Mouse (Mus musculus) testis, adult 2 months (tissue): ENCODE data around the gene Pom121.

Experiments
- CTCF ChIP-seq: fragments of 200-500 bp; IDR thresholded peaks from 2 replicates; pipeline ENCODE4 v1.5.1; 2012; ENCODE audit warnings: low read depth, mild to moderate bottlenecking, inconsistent platforms, low read length, moderate library complexity; ENCODE audit not compliant: control insufficient read depth, insufficient read depth, insufficient replicate concordance
- POLR2A ChIP-seq: fragments of 200-500 bp; IDR thresholded peaks from 2 replicates; pipeline ENCODE4 v1.6.1; 2012; ENCODE audit warnings: low read depth, mild to moderate bottlenecking, inconsistent platforms, low read length, moderate library complexity; ENCODE audit not compliant: control insufficient read depth

GRCm38 (mm10) chr5:135347511-135348011, 46.8 kb downstream of the Pom121 start:
- TF ChIP-seq CTCF (no peak), POLR2A (no peak)
